Mouse (Mus musculus) neural tube, embryonic 14.5 days (tissue): ENCODE data around the gene Kctd4. TPM values are rescaled to one million over a fixed set of nuclear protein-coding genes. Genes with fewer than 3 reads are reported as not detected.
A peak's percentile ranks its signal among the peaks of the same experiment; 100 is the strongest.

Source experiments
- ATAC-seq: fragments of 200-750 bp; cut with Nextera tagmentation; 2 replicates; pipeline ENCODE4 v1.8.0; 2017; ENCODE audit warnings: low read depth, mild to moderate bottlenecking, moderate TSS enrichment, moderate library complexity
- H3K27ac ChIP-seq: fragments of 300-500 bp; sonication (generic); 2 replicates; pipeline ENCODE4 v1.5.1; 2014; ENCODE audit warnings: low read depth, mild to moderate bottlenecking, control low read depth, low read length, moderate library complexity, mixed read lengths
- H3K27me3 ChIP-seq: fragments of 300-500 bp; sonication (generic); 2 replicates; pipeline ENCODE4 v1.6.1; 2014; ENCODE audit warnings: low read length; ENCODE audit not compliant: control insufficient read depth, insufficient read depth
- H3K36me3 ChIP-seq: fragments of 300-500 bp; sonication (generic); 2 replicates; pipeline ENCODE4 v1.6.1; 2014; ENCODE audit warnings: low read length, mixed read lengths; ENCODE audit not compliant: control insufficient read depth, insufficient read depth
- H3K4me1 ChIP-seq: fragments of 300-500 bp; sonication (generic); 2 replicates; pipeline ENCODE4 v1.6.1; 2014; ENCODE audit warnings: low read length; ENCODE audit not compliant: control insufficient read depth, insufficient read depth
- H3K4me2 ChIP-seq: fragments of 300-500 bp; sonication (generic); 2 replicates; pipeline ENCODE4 v1.6.1; 2014; ENCODE audit warnings: mild to moderate bottlenecking, low read depth, low read length, control low read depth
- H3K4me3 ChIP-seq: fragments of 300-500 bp; sonication (generic); 2 replicates; pipeline ENCODE4 v1.5.1; 2014; ENCODE audit warnings: low read depth, low read length, control low read depth, mixed read lengths
- H3K9ac ChIP-seq: fragments of 300-500 bp; sonication (generic); replicated peaks from 2 replicates; pipeline ENCODE4 v1.6.1; 2014; ENCODE audit warnings: low read depth, mild to moderate bottlenecking, control low read depth, low read length, mixed read lengths
- H3K9me3 ChIP-seq: fragments of 300-500 bp; sonication (generic); 2 replicates; pipeline ENCODE4 v1.6.1; 2016; ENCODE audit warnings: low read length; ENCODE audit not compliant: control insufficient read depth
- WGBS: fragments of 180-500 bp; shearing (Covaris S2); extraction: QIAGEN DNeasy Blood & Tissue Kit; methylation state at CpG from one replicate; pipeline ENCODE4 v1.1.7; 2014; 5-methylcytosine and 5-hydroxymethylcytosine counted together
- polyA plus RNA-seq: library from polyadenylated mRNA; unstranded; fragments of >200 nt; fragmentation: Nextera tagmentation; extraction: Ambion mirVana; gene quantifications from 2 replicates; pipeline ENCODE4 v1.2.1, GENCODE M21; 2014

Kctd4 gene
- polyA plus RNA-seq, 1 experiment from 2014 or later, result 16.6 TPM

GRCm38 (mm10) chr14:75941500-75941899 lies 13.3 kb upstream of the Kctd4 start:
- no peak overlapping the region for H3K4me2 ChIP-seq
- no peak overlapping the region for H3K4me3 ChIP-seq
- H3K27ac ChIP-seq, result no peak overlapping the region
- no peak overlapping the region for H3K9ac ChIP-seq
- no peaks in the 10 kb centered on the region for H3K4me1 ChIP-seq
- no peaks in the 10 kb centered on the region for H3K36me3 ChIP-seq
- 88% methylated on average over 1 of the region's 1 CpGs for WGBS
- H3K9me3 ChIP-seq, result no peaks in the 10 kb centered on the region
- ATAC-seq, result no peak
- H3K27me3 ChIP-seq, result no peaks in the 10 kb centered on the region

DNA sequence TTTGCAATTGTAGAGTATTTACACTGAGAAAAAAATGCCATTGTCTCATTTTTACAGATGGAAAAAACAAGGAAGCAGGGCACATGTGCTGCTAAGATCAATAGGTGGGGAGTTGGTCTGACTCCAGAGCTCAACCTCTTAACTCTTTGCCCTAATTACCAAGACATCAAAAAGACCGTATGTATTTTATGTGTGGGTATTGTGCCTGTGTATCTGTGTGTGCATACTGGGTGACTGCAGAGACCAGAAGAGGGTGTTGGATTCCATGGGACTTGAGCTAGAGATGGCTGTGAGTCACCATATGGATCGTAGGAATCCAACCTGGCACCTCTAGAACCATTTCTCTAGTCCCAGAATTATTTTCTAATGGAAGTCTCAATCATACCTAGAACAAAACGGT lies 12.4 kb upstream of the Kctd4 start:
- Histone ChIP-seq H3K9me3 (no peaks in the 10 kb centered on the region), H3K36me3 (no peaks in the 10 kb centered on the region), H3K4me3 (no peak overlapping the region), H3K9ac (no peak overlapping the region), H3K27me3 (no peaks in the 10 kb centered on the region), H3K27ac (no peak overlapping the region), H3K4me2 (no peak overlapping the region), H3K4me1 (no peaks in the 10 kb centered on the region; the same call in 1 of the 2 replicates)
- ATAC-seq, result no peak
- WGBS, result 95% methylated on average over 3 of the region's 3 CpGs

- Histone ChIP-seq H3K4me1 (peaks cover 4% of the 10 kb centered on the region; the same call in 1 of the 2 replicates), H3K4me3 (no peak overlapping the region), H3K27ac (0 out of 2 replicates have a peak overlapping the region, but pooled peaks have one; percentile 7), H3K4me2 (no peak overlapping the region), H3K9ac (no peak overlapping the region), H3K9me3 (no peaks in the 10 kb centered on the region), H3K36me3 (no peaks in the 10 kb centered on the region), H3K27me3 (no peaks in the 10 kb centered on the region)
- 47% methylated on average over 3 of the region's 3 CpGs for WGBS
- ATAC-seq, result peak; percentile 46; the same call in 1 of the 2 replicates
Observed at GRCm38 (mm10) chr14:75947674-75948073, 7.1 kb upstream of the Kctd4 start.

DNA sequence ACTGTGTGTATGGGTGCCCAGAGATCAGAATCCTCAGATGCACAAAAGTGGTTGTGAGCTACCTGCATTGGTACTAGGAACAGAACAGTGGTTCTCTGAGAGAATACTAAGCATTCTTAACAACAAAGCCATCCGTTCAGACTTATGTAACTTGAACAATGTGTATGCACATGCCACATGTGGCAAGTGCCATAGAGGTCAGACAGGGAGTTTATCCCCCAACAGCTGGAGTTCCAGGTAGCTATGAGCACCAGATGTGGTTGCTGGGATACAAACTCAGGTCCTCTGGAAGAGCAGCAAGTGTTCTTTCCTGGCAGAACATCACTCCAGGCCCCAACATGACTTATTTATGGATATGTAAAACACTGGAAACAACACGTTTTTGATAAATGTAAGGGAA lies 1.8 kb upstream of the Kctd4 start:
- ATAC-seq, result no peak

DNA sequence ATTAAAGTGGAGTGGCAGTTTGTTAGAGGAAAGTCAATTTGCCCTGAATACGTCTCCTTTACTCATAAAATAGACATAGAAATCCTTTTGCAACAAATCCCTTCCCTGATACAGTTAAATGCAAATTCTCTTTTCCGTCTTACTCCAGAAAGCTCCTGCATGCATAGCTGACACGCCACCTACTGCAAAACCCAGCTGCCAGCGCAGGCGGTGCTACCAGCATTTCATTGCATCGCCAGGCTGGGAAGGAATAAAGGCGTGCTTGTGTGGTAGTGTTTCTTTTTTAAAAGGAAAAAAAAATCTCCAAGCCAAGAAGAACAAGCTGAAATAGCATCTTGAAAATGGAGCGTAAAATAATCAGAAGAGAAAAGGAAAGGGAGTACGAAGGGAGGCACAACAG lies 7.4 kb downstream of the Kctd4 start:
- Histone ChIP-seq H3K4me2 (peak overlapping the region; percentile 43), H3K9ac (no peak overlapping the region; the same call in 1 of the 2 replicates), H3K4me3 (peak overlapping the region; percentile 25), H3K27me3 (no peaks in the 10 kb centered on the region), H3K4me1 (peaks cover 18% of the 10 kb centered on the region; the same call in 1 of the 2 replicates), H3K9me3 (no peaks in the 10 kb centered on the region), H3K36me3 (no peaks in the 10 kb centered on the region), H3K27ac (peak overlapping the region; percentile 3; the same call in 1 of the 2 replicates)
- 43% methylated on average over 9 of the region's 9 CpGs for WGBS
- ATAC-seq, result no peak

More for the DNA sequence above, 1.8 kb upstream of the Kctd4 start:
- H3K9ac ChIP-seq, result no peak overlapping the region
- no peaks in the 10 kb centered on the region for H3K36me3 ChIP-seq
- no peak overlapping the region for H3K4me3 ChIP-seq
- no peaks in the 10 kb centered on the region for H3K4me1 ChIP-seq
- 68% methylated on average over 2 of the region's 2 CpGs for WGBS
- no peak overlapping the region for H3K4me2 ChIP-seq
- H3K27me3 ChIP-seq, result no peaks in the 10 kb centered on the region
- no peaks in the 10 kb centered on the region for H3K9me3 ChIP-seq
- H3K27ac ChIP-seq, result no peak overlapping the region

GRCm38 (mm10) chr14:75963215-75963614 lies 8.4 kb downstream of the Kctd4 start:
- Histone ChIP-seq H3K4me2 (peak overlapping the region; percentile 43), H3K4me1 (peaks cover 20% of the 10 kb centered on the region; the same call in 1 of the 2 replicates), H3K27me3 (no peaks in the 10 kb centered on the region), H3K27ac (peak overlapping the region; percentile 56; the same call in 1 of the 2 replicates), H3K9ac (peak overlapping the region; percentile 42; the same call in 1 of the 2 replicates), H3K9me3 (no peaks in the 10 kb centered on the region), H3K4me3 (peak overlapping the region; percentile 25), H3K36me3 (no peaks in the 10 kb centered on the region)
- WGBS, result 11% methylated on average over 5 of the region's 5 CpGs
- ATAC-seq, result no peak

DNA sequence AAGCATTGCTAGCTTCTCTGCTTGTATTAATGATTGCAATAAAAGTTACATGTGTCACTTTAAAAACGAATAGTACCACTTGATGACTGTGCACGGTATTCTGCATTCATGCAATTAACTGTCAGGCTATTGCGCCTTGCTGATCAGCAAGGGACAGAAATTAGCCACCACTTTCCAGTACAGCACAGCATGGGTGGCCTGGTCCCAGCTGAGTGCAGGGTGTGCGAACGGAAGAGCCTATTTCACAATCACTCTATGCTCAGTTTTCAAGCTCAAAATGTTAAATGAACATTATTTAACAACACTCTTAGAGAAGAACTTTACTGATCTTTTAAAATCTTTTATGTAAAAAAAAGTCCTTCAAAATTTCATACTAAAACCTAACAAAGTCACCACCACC lies 9.2 kb downstream of the Kctd4 start:
- ATAC-seq, result no peak
- WGBS, result 34% methylated on average over 5 of the region's 5 CpGs
- H3K9ac ChIP-seq, result no peak overlapping the region

GRCm38 (mm10) chr14:75964433-75964832 lies 9.6 kb downstream of the Kctd4 start:
- H3K4me3 ChIP-seq, result peak overlapping the region; percentile 25
- no peak for ATAC-seq
- 92% methylated on average over 1 of the region's 1 CpGs for WGBS

More for the DNA sequence above, 9.2 kb downstream of the Kctd4 start:
- H3K4me2 ChIP-seq, result peak overlapping the region; percentile 38; the same call in 1 of the 2 replicates
- H3K9me3 ChIP-seq, result no peaks in the 10 kb centered on the region
- no peak overlapping the region for H3K27ac ChIP-seq
- peak overlapping the region; percentile 25 for H3K4me3 ChIP-seq
- peaks cover 20% of the 10 kb centered on the region; the same call in 1 of the 2 replicates for H3K4me1 ChIP-seq
- no peaks in the 10 kb centered on the region for H3K36me3 ChIP-seq
- H3K27me3 ChIP-seq, result no peaks in the 10 kb centered on the region

GRCm38 (mm10) chr14:75967291-75967690 lies 12.5 kb downstream of the Kctd4 start:
- ATAC-seq, result no peak
- Histone ChIP-seq H3K27ac (no peak overlapping the region), H3K4me2 (no peak overlapping the region), H3K9ac (no peak overlapping the region), H3K27me3 (no peaks in the 10 kb centered on the region), H3K36me3 (no peaks in the 10 kb centered on the region), H3K4me3 (no peak overlapping the region), H3K4me1 (peaks cover 20% of the 10 kb centered on the region; the same call in 1 of the 2 replicates), H3K9me3 (no peaks in the 10 kb centered on the region)
- WGBS, result 74% methylated on average over 5 of the region's 5 CpGs

More at GRCm38 (mm10) chr14:75964433-75964832, 9.6 kb downstream of the Kctd4 start:
- Histone ChIP-seq H3K9me3 (no peaks in the 10 kb centered on the region), H3K27ac (no peak overlapping the region), H3K27me3 (no peaks in the 10 kb centered on the region), H3K9ac (no peak overlapping the region), H3K36me3 (no peaks in the 10 kb centered on the region), H3K4me1 (peaks cover 20% of the 10 kb centered on the region; the same call in 1 of the 2 replicates), H3K4me2 (peak overlapping the region; percentile 38; the same call in 1 of the 2 replicates)
